Mouse (Mus musculus) ES-E14 (cell line): Measurements from ENCODE around the gene Myo5c.

Experiments
- CHD2 ChIP-seq: IDR thresholded peaks from 2 replicates; pipeline ENCODE4 v1.6.1; 2014; ENCODE audit warnings: mild to moderate bottlenecking, low read depth, low read length, inconsistent platforms
- HCFC1 ChIP-seq: IDR thresholded peaks from 2 replicates; pipeline ENCODE4 v1.6.1; 2012; ENCODE audit warnings: low read length, inconsistent platforms, borderline replicate concordance; ENCODE audit not compliant: insufficient read depth
- MAFK ChIP-seq: IDR thresholded peaks from 2 replicates; pipeline ENCODE4 v1.6.1; 2014; ENCODE audit warnings: mild to moderate bottlenecking, low read depth, low read length, inconsistent platforms; ENCODE audit not compliant: insufficient read depth
- ZC3H11A ChIP-seq: IDR thresholded peaks from 2 replicates; pipeline ENCODE4 v1.6.1; 2012; ENCODE audit warnings: low read depth, mild to moderate bottlenecking, inconsistent platforms, low read length, borderline replicate concordance
- ZNF384 ChIP-seq: IDR thresholded peaks from 2 replicates; pipeline ENCODE4 v1.6.1; 2012; ENCODE audit warnings: low read depth, low read length, inconsistent platforms

DNA sequence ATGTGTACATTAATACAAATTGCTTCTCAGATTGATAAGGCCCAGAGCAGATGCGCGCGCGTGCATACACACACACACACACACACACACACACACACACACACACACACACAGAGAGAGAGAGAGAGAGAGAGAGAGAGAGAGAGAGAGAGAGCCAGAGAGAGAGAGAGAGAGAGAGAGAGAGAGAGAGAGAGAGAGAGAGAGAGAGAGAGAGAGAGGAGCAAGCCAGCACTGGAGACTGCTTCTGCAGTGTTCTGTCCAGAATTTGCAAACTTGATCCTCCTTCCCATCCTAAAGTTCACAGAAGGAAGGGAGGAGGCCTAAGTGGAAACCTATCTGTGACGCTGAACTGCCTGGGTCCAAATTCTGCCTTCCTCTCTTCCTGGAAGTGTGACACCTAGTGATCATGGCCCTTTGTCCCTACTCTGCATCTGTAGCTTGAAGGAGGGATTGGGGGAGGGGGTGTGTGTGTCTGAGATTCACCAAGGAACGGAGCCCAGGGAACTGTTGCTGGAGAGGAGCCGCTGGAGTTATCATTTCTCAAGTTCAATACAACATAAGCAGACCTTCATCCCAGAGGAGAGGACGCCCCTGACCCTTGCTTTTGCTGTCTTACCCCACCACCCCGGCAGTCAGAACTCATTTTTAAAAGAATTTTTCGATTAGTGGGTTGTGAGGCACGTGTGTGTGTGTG, 81.5 kb downstream of the Myo5c start:
- no peak for TF ChIP-seq ZNF384
- no peak for TF ChIP-seq CHD2
- no peak for TF ChIP-seq ZC3H11A
- no peak for TF ChIP-seq MAFK
- TF ChIP-seq HCFC1 = no peak
